Mouse (Mus musculus): ENCODE results near the gene Nampt. TPM values are rescaled to one million over a fixed set of nuclear protein-coding genes. Genes with fewer than 3 reads are reported as not detected.

Nampt gene
- polyA plus RNA-seq (2021; fragmentation: Nextera tagmentation) = 10.2 and 12.6 TPM in 2 replicates
- long read RNA-seq, experiment 1, full-length matches to known transcripts = 158 of 226 reads
- long read RNA-seq, experiment 1, partial matches to known transcripts = 22 of 226 reads
- long read RNA-seq, experiment 1, other reads (novel, unspliced or antisense) = 46 of 226 reads
- long read RNA-seq, experiment 2, full-length matches to known transcripts = 10 of 21 reads
- long read RNA-seq, experiment 2, partial matches to known transcripts = 2 of 21 reads
- long read RNA-seq, experiment 2, other reads (novel, unspliced or antisense) = 9 of 21 reads

DNA sequence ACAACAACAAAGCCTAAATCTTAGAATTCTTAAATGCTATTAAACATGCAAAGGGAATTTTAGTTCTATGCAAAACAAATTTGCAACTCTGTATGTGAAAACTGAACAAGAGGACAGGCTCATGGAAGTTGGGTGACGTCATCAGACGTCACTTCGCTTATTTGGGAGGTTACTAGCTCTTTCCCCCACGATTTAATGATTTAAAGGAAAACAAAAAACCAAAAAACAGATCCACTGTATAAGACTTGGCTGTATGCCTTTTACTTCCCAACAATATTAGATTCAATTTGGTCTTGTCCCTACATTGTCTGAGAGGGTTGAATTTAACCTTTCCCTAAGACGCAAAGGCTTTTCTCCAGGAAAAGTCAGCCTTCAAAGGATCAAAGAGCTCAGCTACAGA lies at the start of gene Nampt:
Gene Nampt, plus strand, starts transcription at position 130 of the 400 bp plus-strand sequence.

Other genes starting within 250 kb of the Nampt start
- 69.9 and 72.1 TPM in 2 replicates for gene Sypl, start 134.3 kb downstream of the Nampt start, polyA plus RNA-seq (2021; fragmentation: Nextera tagmentation)

Data from left cerebral cortex, adult 6 months (tissue).